Mouse (Mus musculus): ENCODE results near the gene Hmx1. TPM values are rescaled to one million over a fixed set of nuclear protein-coding genes. Genes with fewer than 3 reads are reported as not detected.

The Hmx1 gene
- not detected for polyA plus RNA-seq (2014; fragmentation: Illumina TruSeq; extraction: RNeasy Lipid Tissue Mini Kit (QIAGEN cat#74804); ENCODE audit: low replicate concordance)

DNA sequence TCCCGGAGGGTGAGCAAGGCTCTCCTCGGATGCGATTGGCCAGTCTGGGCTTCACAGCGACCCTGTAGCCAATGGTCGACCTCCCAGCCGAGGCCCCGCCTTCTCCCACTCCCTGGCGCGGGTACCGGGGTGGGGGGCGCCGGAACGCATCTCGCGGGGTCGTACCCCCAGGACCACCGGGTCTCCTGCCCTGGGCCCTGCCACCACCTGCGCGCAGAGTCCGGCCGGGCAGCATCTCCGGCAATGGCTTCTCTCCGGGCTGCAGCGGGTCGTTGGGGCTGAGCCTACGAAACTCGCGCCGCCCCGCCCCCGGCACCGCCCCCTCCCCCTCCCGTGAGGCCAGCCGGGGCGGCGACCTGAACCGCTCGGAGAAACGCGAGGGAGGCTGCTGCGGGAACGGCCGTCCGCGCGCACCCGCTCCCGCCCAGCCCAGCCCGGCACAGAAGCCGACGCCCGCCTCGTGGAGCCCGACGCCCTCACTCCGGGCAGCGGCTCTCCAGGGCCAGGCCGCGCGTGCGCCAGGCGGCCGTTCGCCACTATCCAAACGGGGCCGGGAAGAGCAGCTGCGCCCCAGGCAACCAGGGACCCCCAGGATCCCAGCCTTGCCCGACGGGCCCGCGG, at the start of gene Hmx1:
Gene Hmx1 (plus strand): TSS at position 618 of the 621 bp plus-strand sequence.

Other genes with a start within 250 kb of the Hmx1 start
- not detected for gene Adra2c, start 110.8 kb upstream of the Hmx1 start, polyA plus RNA-seq (2014; fragmentation: Illumina TruSeq; extraction: RNeasy Lipid Tissue Mini Kit (QIAGEN cat#74804); ENCODE audit: low replicate concordance)
- gene Cpz, start 136.6 kb downstream of the Hmx1 start, polyA plus RNA-seq (2014; fragmentation: Illumina TruSeq; extraction: RNeasy Lipid Tissue Mini Kit (QIAGEN cat#74804); ENCODE audit: low replicate concordance), result not detected
- 1.9 TPM for gene Trmt44, start 186.0 kb downstream of the Hmx1 start, polyA plus RNA-seq (2014; fragmentation: Illumina TruSeq; extraction: RNeasy Lipid Tissue Mini Kit (QIAGEN cat#74804); ENCODE audit: low replicate concordance)
- 14.1 TPM for gene Acox3, start 193.9 kb downstream of the Hmx1 start, polyA plus RNA-seq (2014; fragmentation: Illumina TruSeq; extraction: RNeasy Lipid Tissue Mini Kit (QIAGEN cat#74804); ENCODE audit: low replicate concordance)

Data from small intestine, adult 10 weeks (tissue).